Mouse (Mus musculus) CH12.LX (cell line): ENCODE data around the gene Trub1. TPM values are rescaled to one million over a fixed set of nuclear protein-coding genes. Genes with fewer than 3 reads are reported as not detected.

Source experiments
- DNase-seq: peaks from one replicate; pipeline ENCODE4 v3.0.0-alpha.2; 2013; ENCODE audit errors: extremely low read depth
- H3K27ac ChIP-seq: 2 replicates; pipeline ENCODE4 v1.5.1; 2012; ENCODE audit warnings: low read depth, mild to moderate bottlenecking, control low read depth, moderate library complexity; ENCODE audit not compliant: insufficient read depth
- H3K27me3 ChIP-seq: replicated peaks from 2 replicates; pipeline ENCODE3; 2012; ENCODE audit warnings: inconsistent platforms
- H3K36me3 ChIP-seq, 2 experiments: replicated peaks in 1 of 2; 2 replicates each; pipeline versions ENCODE3 to v1.6.1; 2012; ENCODE audit warnings: inconsistent platforms in 1 of 2, low read length in 1 of 2, mild to moderate bottlenecking in 1 of 2, mixed read lengths in 1 of 2, moderate library complexity in 1 of 2; ENCODE audit not compliant: control insufficient read depth in 1 of 2, insufficient read depth in 1 of 2
- H3K4me1 ChIP-seq, 2 experiments: 2 replicates each; pipeline ENCODE4 v1.6.1; 2012; ENCODE audit warnings: inconsistent platforms in 1 of 2, moderate library complexity in 1 of 2; ENCODE audit not compliant: insufficient read depth in 2 of 2, control insufficient read depth in 1 of 2
- H3K4me2 ChIP-seq: 2 replicates; pipeline ENCODE4 v1.6.1; 2012; ENCODE audit warnings: low read depth, mild to moderate bottlenecking, control low read depth; ENCODE audit not compliant: poor library complexity, insufficient read depth, severe bottlenecking
- H3K4me3 ChIP-seq, 3 experiments: fragments of 150-350 bp in 1 of 3; sonication (generic) in 1 of 3; replicated peaks in 1 of 3; 2 replicates each; pipeline versions ENCODE3 to v1.5.1; 2011 to 2012; ENCODE audit warnings: low read depth in 2 of 3, low read length in 2 of 3, mild to moderate bottlenecking in 2 of 3, moderate library complexity in 2 of 3, control low read depth in 1 of 3, improper control_type of control experiment in 1 of 3, inconsistent platforms in 1 of 3, mixed read lengths in 1 of 3; ENCODE audit not compliant: poor library complexity in 1 of 3
- H3K79me2 ChIP-seq: replicated peaks from 2 replicates; pipeline ENCODE4 v1.6.1; 2012; ENCODE audit warnings: mild to moderate bottlenecking, moderate library complexity; ENCODE audit not compliant: control insufficient read depth, poor library complexity, insufficient read depth, severe bottlenecking; ENCODE audit errors: extremely low read depth
- H3K9ac ChIP-seq: 2 replicates; pipeline ENCODE4 v1.6.1; 2012; ENCODE audit warnings: low read depth, mild to moderate bottlenecking, control low read depth, moderate library complexity; ENCODE audit not compliant: insufficient read depth
- H3K9me3 ChIP-seq: replicated peaks from 2 replicates; pipeline ENCODE3; 2012; ENCODE audit warnings: low read length, inconsistent platforms, mixed read lengths
- CHD2 ChIP-seq: IDR thresholded peaks from 2 replicates; pipeline ENCODE4 v1.6.1; 2011; ENCODE audit warnings: low read length, improper control_type of control experiment
- ELF1 ChIP-seq: IDR thresholded peaks from 2 replicates; pipeline ENCODE4 v1.6.1; 2014; ENCODE audit warnings: low read depth, mild to moderate bottlenecking, inconsistent platforms, low read length, improper control_type of control experiment
- ETS1 ChIP-seq: conservative IDR thresholded peaks from 2 replicates; pipeline ENCODE4 v1.6.1; 2012; ENCODE audit warnings: low read depth, mild to moderate bottlenecking, inconsistent platforms, low read length, improper control_type of control experiment, moderate library complexity
- GABPA ChIP-seq: IDR thresholded peaks from 2 replicates; pipeline ENCODE4 v1.6.1; 2012; ENCODE audit warnings: low read depth, low read length, improper control_type of control experiment, inconsistent platforms; ENCODE audit not compliant: insufficient replicate concordance
- HCFC1 ChIP-seq: IDR thresholded peaks from 2 replicates; pipeline ENCODE4 v1.6.1; 2012; ENCODE audit warnings: low read depth, mild to moderate bottlenecking, inconsistent platforms, low read length, improper control_type of control experiment
- MAFK ChIP-seq: IDR thresholded peaks from 2 replicates; pipeline ENCODE4 v1.6.1; 2011; ENCODE audit warnings: low read length, improper control_type of control experiment; ENCODE audit not compliant: insufficient replicate concordance
- MXI1 ChIP-seq: IDR thresholded peaks from 2 replicates; pipeline ENCODE4 v1.6.1; 2011; ENCODE audit warnings: mild to moderate bottlenecking, low read depth, low read length, improper control_type of control experiment
- NELFE ChIP-seq: IDR thresholded peaks from 2 replicates; pipeline ENCODE4 v1.6.1; 2011; ENCODE audit warnings: low read depth, low read length, improper control_type of control experiment
- ZC3H11A ChIP-seq: IDR thresholded peaks from 2 replicates; pipeline ENCODE4 v1.6.1; 2012; ENCODE audit warnings: low read depth, mild to moderate bottlenecking, inconsistent platforms, low read length, improper control_type of control experiment
- ZNF384 ChIP-seq: IDR thresholded peaks from 2 replicates; pipeline ENCODE4 v1.6.1; 2012; ENCODE audit warnings: low read depth, low read length, improper control_type of control experiment, inconsistent platforms
- dilution Hi-C: fragments of 300-500 bp; cut with MboI; formaldehyde crosslinking; loops from 2 replicates; pipeline ENCODE4 v1.14.3; 2020; ENCODE audit warnings: low sequenced_read_pairs; ENCODE audit not compliant: extremely low pct_unique_long_range_greater_than_20kb, extremely low pct_ligation_motif_present
- in situ Hi-C: fragments of 300-500 bp; cut with MboI; formaldehyde crosslinking; loops from 3 replicates; pipeline ENCODE4 v1.14.3; 2019; ENCODE audit warnings: low sequenced_read_pairs, low pct_ligation_motif_present, low pct_unique_long_range_greater_than_20kb, mixed read lengths
- polyA plus RNA-seq: library from polyadenylated mRNA; unstranded; fragments of >175 nt; gene quantifications from 2 replicates; pipeline ENCODE4 v1.2.1, GENCODE M21; 2012; ENCODE audit warnings: low read depth; ENCODE audit not compliant: insufficient read length
- total RNA-seq, 2 experiments: library from RNA; depleted of rRNA; stranded (reverse); fragments of 300-350 nt in 1 of 2; fragments of >200 nt in 1 of 2; gene quantifications; 2 replicates each; pipeline ENCODE4 v1.2.3; 2012 to 2014

Gene Trub1
- total and polyA plus RNA-seq, 3 experiments = 36.2 to 40.0 (median 36.4) TPM

DNA sequence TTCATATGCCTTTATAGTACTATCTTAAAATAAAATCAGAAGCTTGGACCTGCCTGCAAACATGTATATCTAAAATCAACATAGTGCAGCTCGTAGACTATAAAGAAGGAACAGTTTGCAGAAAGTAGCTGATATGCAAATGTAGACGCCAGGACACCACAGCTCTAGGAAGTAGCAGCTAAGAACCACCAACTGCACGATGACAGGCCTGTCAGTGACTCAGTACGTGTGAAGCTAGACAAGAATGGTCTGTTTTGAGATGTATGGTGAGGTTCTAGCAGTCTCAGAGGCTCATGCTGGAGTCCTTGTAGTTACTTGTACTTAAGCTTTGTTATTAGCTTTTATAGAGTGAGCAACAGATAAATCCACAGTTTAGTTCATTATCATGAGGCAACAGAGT is 22.6 kb downstream of the Trub1 start:
- DNase-seq = no peak
- Histone ChIP-seq H3K27me3 (no peaks in the 10 kb centered on the region), H3K4me3 (no peak overlapping the region), H3K4me2 (no peak overlapping the region), H3K79me2 (no peaks in the 10 kb centered on the region; the same call in 1 of the 2 replicates)
- in situ Hi-C loops = no loop called here
- no peak for TF ChIP-seq ELF1
- no peak for TF ChIP-seq CHD2
- TF ChIP-seq, all 38 proteins: peak for 0
- Histone ChIP-seq H3K36me3 (peaks cover 67 to 85% of the 10 kb centered on the region in 2 experiments), H3K4me1 (peaks cover 4 to 49% of the 10 kb centered on the region in 2 experiments; a peak in 3 of 4 replicates), H3K9me3 (no peaks in the 10 kb centered on the region), H3K27ac (no peak overlapping the region), H3K9ac (no peak overlapping the region)
- dilution Hi-C loops = no loop called here

DNA sequence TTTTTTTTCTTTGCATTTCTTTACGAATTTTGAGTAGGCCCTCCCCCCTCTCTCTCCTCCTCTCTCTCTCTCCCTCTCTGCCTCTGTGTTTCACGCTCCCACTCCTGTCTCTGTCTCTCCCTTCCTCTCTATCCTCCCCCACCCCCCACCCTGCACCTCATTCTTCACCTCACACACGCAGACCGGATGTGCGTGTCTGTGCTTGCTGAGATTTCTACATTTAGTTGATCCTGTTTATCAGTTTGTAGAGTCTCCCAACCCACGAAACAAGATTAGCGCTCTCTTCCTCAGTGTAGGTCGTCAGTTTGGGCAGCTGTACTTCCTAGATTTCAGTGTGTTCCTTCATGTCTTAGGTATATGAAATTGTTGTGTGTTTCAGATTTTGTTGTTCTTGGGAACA is 24.6 kb downstream of the Trub1 start:
- Histone ChIP-seq H3K4me2 (no peak overlapping the region), H3K27ac (no peak overlapping the region), H3K9me3 (no peaks in the 10 kb centered on the region), H3K4me3 (no peak overlapping the region), H3K79me2 (no peaks in the 10 kb centered on the region; the same call in 1 of the 2 replicates), H3K4me1 (peaks cover 0 to 31% of the 10 kb centered on the region in 2 experiments; a peak in 2 of 4 replicates), H3K9ac (no peak overlapping the region), H3K36me3 (peaks cover 66 to 83% of the 10 kb centered on the region in 2 experiments), H3K27me3 (no peaks in the 10 kb centered on the region)
- no peak for DNase-seq
- TF ChIP-seq ETS1 = no peak
- no peak for TF ChIP-seq ZC3H11A
- TF ChIP-seq NELFE = no peak
- TF ChIP-seq ELF1 = no peak
- TF ChIP-seq GABPA = no peak
- TF ChIP-seq MXI1 = no peak
- no peak for TF ChIP-seq MAFK
- TF ChIP-seq ZNF384 = no peak
- in situ Hi-C loops = no loop called here
- dilution Hi-C loops = no loop called here

DNA sequence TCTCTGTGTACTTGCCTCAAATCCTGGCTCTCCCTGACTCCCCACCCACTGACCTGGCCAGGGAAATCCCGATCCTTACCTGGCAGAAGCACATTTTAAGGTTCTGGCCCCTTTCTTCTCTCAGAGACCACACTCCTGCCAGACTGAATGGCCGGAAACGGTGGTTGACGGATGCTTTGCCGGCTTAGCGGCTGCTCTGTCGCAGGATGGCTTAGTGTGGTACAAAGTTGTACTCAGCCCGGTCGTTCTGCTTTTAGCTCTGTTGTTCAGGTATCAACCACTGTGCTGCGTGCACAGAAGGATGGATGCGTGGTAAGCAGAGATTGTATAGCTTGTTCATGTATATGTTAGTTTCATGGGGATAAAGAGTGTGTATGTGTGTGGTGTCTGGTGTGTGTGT is 25.3 kb downstream of the Trub1 start:
- Histone ChIP-seq H3K79me2 (no peaks in the 10 kb centered on the region; the same call in 1 of the 2 replicates), H3K9ac (no peak overlapping the region), H3K36me3 (peaks cover 66 to 82% of the 10 kb centered on the region in 2 experiments), H3K4me3 (no peak overlapping the region), H3K4me2 (no peak overlapping the region), H3K27ac (peak overlapping the region; percentile 10; the same call in 1 of the 2 replicates), H3K9me3 (no peaks in the 10 kb centered on the region), H3K27me3 (no peaks in the 10 kb centered on the region), H3K4me1 (peaks cover 0 to 24% of the 10 kb centered on the region in 2 experiments; a peak in 2 of 4 replicates)
- dilution Hi-C loops = no loop called here
- in situ Hi-C loops = no loop called here
- no peak for DNase-seq
- TF ChIP-seq HCFC1 = no peak
